Mouse (Mus musculus): Measurements from ENCODE around the gene Gtf2f2.
"Not testable (repeated sequence)": the region's sequence is repeated elsewhere in the genome, so short reads cannot be mapped to it uniquely, and the experiment has no call there.

Gene Gtf2f2

GRCm38 (mm10) chr14:75998082-75998481 is 12.6 kb downstream of the Gtf2f2 start:
- peak; percentile 22 for DNase-seq (ENCODE audit: low spot score)

- no peak for DNase-seq (ENCODE audit: low spot score)
Measured at GRCm38 (mm10) chr14:75992371-75992770, 18.3 kb downstream of the Gtf2f2 start.

- no peak for DNase-seq (ENCODE audit: low spot score)
Measured at GRCm38 (mm10) chr14:75990936-75991335, 19.7 kb downstream of the Gtf2f2 start.

GRCm38 (mm10) chr14:75989168-75989567 is 21.5 kb downstream of the Gtf2f2 start:
- DNase-seq (ENCODE audit: low spot score), result no peak

GRCm38 (mm10) chr14:75986878-75987483 is 23.7 kb downstream of the Gtf2f2 start:
- DNase-seq (ENCODE audit: low spot score), result no peak

GRCm38 (mm10) chr14:75985112-75985511 is 25.6 kb downstream of the Gtf2f2 start:
- no peak for DNase-seq (ENCODE audit: low spot score)

- DNase-seq (ENCODE audit: low spot score), result no peak
Measured at GRCm38 (mm10) chr14:75983891-75984290, 26.8 kb downstream of the Gtf2f2 start.

GRCm38 (mm10) chr14:75981231-75981630 is 29.4 kb downstream of the Gtf2f2 start:
- DNase-seq (ENCODE audit: low spot score), result no peak

GRCm38 (mm10) chr14:75976107-75976506 is 34.6 kb downstream of the Gtf2f2 start:
- no peak for DNase-seq (ENCODE audit: low spot score)

- DNase-seq (ENCODE audit: low spot score), result no peak
Measured at GRCm38 (mm10) chr14:75967291-75967690, 43.4 kb downstream of the Gtf2f2 start.

GRCm38 (mm10) chr14:75964433-75964832 is 46.2 kb downstream of the Gtf2f2 start:
- DNase-seq (ENCODE audit: low spot score), result no peak

GRCm38 (mm10) chr14:75964000-75964399 is 46.7 kb downstream of the Gtf2f2 start:
- no peak for DNase-seq (ENCODE audit: low spot score)

GRCm38 (mm10) chr14:75963215-75963614 is 47.5 kb downstream of the Gtf2f2 start:
- DNase-seq (ENCODE audit: low spot score), result no peak

GRCm38 (mm10) chr14:75962250-75962649 is 48.4 kb downstream of the Gtf2f2 start:
- no peak for DNase-seq (ENCODE audit: low spot score)

GRCm38 (mm10) chr14:75954766-75955165 is 55.9 kb downstream of the Gtf2f2 start, which contains the start of gene Kctd4:
Kctd4 (plus strand) TSS chr14:75955009.
- DNase-seq (ENCODE audit: low spot score), result no peak

GRCm38 (mm10) chr14:75953011-75953410 is 57.7 kb downstream of the Gtf2f2 start:
- DNase-seq (ENCODE audit: low spot score), result no peak

GRCm38 (mm10) chr14:75947674-75948073 is 63.0 kb downstream of the Gtf2f2 start:
- no peak for DNase-seq (ENCODE audit: low spot score)

- DNase-seq (ENCODE audit: low spot score), result no peak
Measured at GRCm38 (mm10) chr14:75942365-75942764, 68.3 kb downstream of the Gtf2f2 start.

GRCm38 (mm10) chr14:75941500-75941899 is 69.2 kb downstream of the Gtf2f2 start:
- no peak for DNase-seq (ENCODE audit: low spot score)

GRCm38 (mm10) chr14:75937714-75938113 is 73.0 kb downstream of the Gtf2f2 start:
- no peak for DNase-seq (ENCODE audit: low spot score)

- no peak for DNase-seq (ENCODE audit: low spot score)
Measured at GRCm38 (mm10) chr14:75934359-75934758, 76.3 kb downstream of the Gtf2f2 start.

GRCm38 (mm10) chr14:75931266-75931665 is 79.4 kb downstream of the Gtf2f2 start:
- peak; percentile 44 for DNase-seq (ENCODE audit: low spot score)

GRCm38 (mm10) chr14:75929713-75930112 is 81.0 kb downstream of the Gtf2f2 start:
- DNase-seq (ENCODE audit: low spot score), result not testable (repeated sequence)

GRCm38 (mm10) chr14:75923314-75924052 is 87.2 kb downstream of the Gtf2f2 start:
- DNase-seq (ENCODE audit: low spot score), result no peak
